Mouse (Mus musculus) adipocyte (in vitro differentiated cells): ENCODE measurements around the gene Myo16.

Source experiments
- DNase-seq: peaks from one replicate; pipeline ENCODE4 v3.0.0-alpha.2; 2016; ENCODE audit warnings: low spot score

Myo16 gene

GRCm38 (mm10) chr8:10413881-10414280 lies 260.2 kb downstream of the Myo16 start:
- DNase-seq, result no peak

DNA sequence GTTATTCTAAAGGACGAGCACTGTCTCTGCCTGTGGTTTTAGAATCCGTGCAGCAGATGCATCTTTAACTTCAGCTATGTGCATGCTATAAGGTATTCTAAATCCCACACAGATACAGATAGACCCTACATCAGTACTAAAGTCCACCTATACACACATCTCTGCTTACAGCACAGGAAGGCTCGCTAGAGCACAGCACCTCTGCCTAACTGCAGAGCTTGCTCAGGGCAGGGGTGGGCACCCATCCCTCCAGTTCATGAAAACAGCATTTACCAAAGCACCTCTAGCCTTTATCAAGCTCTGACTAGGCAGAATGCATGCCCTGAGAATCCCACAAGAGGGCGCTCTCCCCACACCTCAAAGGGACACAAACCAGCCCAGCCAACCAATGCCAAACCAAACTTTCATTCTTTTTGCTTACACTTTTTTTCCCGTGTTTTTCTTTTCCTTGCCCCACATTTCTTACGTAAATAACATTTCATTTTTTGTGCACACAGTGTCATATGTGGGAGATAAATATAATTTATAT lies 261.0 kb downstream of the Myo16 start:
- DNase-seq, result peak; percentile 90

- no peak for DNase-seq
Measured at GRCm38 (mm10) chr8:10415288-10415687, 261.6 kb downstream of the Myo16 start.

GRCm38 (mm10) chr8:10415885-10416284 lies 262.2 kb downstream of the Myo16 start:
- no peak for DNase-seq

- DNase-seq, result no peak
Measured at GRCm38 (mm10) chr8:10416806-10417205, 263.1 kb downstream of the Myo16 start.

GRCm38 (mm10) chr8:10417281-10417680 lies 263.6 kb downstream of the Myo16 start:
- DNase-seq, result no peak

- DNase-seq, result no peak
Measured at GRCm38 (mm10) chr8:10418013-10418412, 264.3 kb downstream of the Myo16 start.

DNA sequence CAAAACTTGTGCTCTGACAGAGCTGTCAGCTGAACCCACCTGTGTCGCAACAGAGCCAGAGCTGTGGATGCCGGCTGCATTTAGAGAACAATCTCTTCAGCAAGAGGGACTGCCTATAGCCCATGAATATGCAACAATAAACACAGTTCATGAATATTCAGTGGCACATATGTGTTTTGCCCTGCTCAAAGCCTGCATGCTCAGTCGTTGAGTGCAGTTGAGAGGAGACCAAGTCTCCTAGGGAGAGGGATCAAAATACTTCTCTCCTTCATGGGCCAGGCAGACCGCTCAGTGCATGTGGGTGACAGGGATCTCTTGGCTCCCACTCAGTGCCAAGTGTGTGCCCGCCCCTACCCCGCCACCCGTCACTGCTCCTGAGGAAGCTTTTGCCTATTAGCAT lies 265.3 kb downstream of the Myo16 start:
- DNase-seq, result no peak

DNA sequence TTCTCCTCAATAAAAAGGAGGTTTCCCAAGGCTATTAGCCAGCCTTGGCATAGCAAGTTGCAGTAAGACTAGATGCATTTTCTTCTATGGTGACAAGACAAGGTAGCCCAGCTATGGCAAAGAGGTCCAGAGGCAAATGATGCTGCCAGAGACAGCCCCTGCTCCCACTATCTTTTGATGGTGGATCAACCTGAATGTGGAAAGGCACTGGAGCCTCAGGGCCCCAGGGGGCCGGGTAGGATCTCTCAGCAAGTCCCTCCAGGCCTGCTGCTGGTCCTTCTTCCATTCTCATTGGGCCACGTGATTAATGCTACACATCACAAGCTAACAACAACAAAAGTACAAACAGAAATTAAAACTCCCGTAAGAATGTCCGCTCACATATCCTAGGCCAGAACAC lies 266.0 kb downstream of the Myo16 start:
- no peak for DNase-seq

DNA sequence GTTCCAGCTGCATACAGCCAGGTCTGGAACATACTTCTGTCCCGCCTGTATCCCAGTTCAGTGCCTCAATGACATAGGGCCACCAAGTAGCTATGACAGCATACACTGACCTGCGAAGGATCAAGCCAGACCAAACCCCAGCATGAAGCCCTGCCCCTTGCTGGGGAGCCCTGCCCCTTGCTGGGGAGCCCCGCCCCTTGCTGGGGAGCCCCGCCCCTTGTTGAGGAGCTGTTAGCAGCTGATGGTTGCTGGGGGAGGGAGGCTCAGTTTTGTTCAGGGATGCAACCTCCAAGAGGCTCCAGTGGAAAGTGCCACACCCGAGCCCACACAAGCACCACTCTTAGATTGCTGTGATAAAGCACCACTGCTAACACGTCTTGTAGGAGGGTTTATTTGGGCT lies 266.8 kb downstream of the Myo16 start:
- no peak for DNase-seq

- DNase-seq, result no peak
Measured at GRCm38 (mm10) chr8:10421516-10422090, 267.9 kb downstream of the Myo16 start.

GRCm38 (mm10) chr8:10435492-10435891 lies 281.8 kb downstream of the Myo16 start:
- DNase-seq, result no peak

- peak; percentile 75 for DNase-seq
Measured at GRCm38 (mm10) chr8:10438772-10439171, 285.1 kb downstream of the Myo16 start.

DNA sequence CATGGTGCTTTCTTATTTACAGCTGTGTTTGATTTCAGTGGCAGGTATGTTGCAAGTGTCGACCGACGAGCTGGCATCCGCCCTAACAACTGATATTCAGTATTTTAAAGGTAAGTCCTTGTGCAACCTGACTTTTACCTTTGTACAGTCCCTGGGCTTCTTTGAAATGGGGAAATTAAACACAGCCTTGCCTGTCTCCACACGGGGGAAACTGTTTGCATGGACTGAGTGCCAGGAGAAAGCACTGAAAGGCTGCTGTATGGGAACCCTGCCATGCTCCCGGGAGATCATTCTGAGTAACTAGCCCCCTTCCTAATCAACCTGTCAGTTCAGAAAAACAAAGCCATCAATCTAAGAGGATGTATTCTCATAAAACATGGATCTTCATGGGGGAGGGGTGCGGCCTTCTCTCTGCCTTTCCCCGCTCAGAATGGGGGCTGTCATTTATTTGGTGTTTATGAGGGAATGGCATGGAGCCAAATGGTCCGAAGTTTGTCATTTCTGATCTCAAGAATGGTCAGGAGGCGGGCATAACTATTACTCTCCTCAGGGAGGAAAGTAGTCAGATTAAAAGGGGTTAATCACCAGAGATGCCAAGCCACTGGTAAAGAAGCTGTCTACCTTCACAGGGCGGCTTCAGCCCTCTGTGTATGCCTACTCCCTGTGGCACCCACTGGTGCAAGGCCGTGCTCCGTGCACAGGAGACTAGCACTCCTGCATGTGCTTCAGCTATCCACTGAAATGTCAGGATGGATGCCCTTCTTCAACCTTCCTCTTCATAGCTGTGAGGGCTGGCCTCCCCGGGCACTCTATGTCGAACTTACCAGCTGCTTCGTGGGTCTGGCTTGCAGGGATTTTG lies 286.1 kb downstream of the Myo16 start:
- DNase-seq, result no peak

- no peak for DNase-seq
Measured at GRCm38 (mm10) chr8:10442562-10442961, 288.9 kb downstream of the Myo16 start.

DNA sequence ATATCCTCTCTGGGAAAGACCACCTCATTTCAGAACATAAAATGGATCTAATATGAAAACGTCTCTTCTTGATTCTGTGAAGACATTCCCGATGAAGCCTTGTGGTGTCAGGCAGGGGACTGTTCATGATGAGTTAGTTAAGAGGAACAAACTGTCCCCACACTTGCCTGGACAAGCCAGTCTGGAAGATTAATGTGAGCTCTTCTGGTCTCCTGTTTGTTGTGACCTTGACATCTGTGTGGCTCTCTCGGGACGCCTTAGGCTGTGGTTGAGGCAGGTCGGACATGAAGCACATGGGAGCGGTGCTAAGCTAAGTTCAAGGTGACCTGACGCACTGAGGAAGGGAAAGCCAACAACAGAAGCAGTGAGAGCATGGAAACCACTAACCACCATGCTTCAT lies 291.3 kb downstream of the Myo16 start:
- no peak for DNase-seq

GRCm38 (mm10) chr8:10448545-10448944 lies 294.8 kb downstream of the Myo16 start:
- DNase-seq, result no peak

DNA sequence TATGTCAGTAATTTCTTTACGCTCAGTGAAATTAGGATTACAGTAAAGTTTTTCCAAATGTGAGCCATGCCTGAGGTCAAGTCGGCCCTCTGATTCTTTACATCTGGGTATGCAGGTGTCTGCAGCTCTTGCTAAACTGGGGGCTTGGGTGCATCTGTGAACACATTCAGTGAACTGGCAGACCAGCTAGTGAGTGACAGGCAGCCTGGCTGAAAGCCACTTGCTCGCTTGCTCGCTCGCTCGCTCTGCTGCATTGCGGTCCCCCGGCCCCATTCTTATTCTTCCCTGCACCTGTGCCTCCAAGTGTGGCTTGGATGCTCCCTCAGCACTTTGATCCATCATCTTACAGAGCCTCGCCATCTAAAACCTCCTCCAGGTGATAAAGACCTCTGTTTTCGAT lies 299.3 kb downstream of the Myo16 start:
- no peak for DNase-seq

DNA sequence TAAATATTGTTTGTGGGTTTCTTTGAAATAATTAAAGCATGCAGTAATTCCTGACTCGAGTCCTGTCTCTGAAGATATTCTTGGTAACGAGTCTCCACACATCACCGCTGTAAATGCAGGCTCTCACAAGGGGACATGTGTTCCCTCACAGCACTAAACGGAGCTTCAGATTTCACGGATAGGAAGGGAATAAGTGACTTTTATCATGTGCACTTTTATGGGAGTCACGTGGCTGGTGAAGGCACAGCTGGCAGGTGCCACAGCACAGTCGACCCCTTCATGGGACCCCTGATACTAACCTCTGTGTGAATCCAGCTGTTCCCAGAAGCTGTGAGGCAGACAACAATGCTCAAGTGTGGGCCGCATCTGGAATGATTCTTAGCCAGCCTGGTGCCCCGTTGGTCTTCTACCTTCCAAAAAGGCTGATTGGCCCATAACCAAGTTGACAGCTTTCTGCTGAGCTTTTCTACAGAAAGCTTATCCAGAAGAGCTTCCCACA lies 304.5 kb downstream of the Myo16 start:
- no peak for DNase-seq

- DNase-seq, result no peak
Measured at GRCm38 (mm10) chr8:10462271-10462670, 308.6 kb downstream of the Myo16 start.

DNA sequence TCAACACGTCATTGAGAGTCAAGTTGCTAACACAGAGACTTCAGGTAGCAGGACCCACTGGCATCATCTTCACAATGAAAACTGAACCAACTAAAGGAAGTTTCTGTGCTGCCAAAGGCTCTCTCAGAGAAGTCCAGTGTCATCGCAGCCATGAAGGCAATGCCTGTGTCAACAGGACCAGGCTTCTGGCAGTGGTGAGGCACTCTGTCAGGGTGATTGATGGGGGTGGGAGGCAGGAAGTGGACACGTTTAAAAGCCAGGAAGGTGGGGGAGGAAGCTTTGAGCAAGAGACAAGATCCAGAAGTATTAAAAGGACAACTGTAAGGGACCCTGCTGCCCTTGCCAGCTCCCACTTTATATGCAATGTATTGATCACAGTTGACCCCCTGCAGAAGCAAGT lies 314.8 kb downstream of the Myo16 start:
- DNase-seq, result no peak

DNA sequence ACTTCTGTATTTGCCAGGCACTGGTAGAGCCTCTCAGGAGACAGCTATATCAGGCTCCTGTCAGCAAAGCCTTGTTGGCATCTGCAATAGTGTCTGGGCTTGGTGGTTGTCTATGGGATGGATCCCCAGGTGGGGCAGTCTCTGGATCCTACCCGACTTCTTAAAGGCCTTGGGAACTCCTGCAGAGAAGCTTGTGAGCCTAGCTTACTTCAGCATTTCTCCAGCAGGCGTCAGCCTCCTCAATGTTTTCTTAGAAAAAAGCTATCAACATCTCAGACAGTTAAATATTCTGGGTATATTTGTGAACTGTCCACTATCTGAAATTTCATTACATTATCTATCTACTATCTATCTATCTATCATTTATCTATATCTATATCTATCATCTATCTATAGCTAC lies 315.9 kb downstream of the Myo16 start:
- DNase-seq, result peak; percentile 24

DNA sequence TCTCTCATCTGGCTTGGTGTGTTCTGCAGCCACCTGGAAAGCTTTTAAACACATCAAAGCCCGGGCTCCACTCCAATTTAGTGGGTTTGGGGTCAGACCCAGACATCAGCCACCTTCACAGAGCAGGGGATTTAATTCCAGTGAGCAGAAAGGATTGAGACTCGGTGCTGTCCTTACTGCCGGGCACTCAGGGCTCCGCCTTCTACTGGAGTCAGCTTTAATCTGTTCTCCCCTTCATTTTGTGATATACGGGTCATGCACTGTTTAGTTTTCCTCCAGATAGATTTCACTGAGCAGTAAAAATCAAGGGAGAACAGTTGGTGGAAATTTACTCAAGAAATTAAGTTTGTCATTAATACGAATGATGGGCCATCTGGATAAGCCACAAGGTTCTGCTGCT lies 316.6 kb downstream of the Myo16 start:
- DNase-seq, result no peak
